Mouse (Mus musculus): ENCODE data around the gene Sos2.

DNA sequence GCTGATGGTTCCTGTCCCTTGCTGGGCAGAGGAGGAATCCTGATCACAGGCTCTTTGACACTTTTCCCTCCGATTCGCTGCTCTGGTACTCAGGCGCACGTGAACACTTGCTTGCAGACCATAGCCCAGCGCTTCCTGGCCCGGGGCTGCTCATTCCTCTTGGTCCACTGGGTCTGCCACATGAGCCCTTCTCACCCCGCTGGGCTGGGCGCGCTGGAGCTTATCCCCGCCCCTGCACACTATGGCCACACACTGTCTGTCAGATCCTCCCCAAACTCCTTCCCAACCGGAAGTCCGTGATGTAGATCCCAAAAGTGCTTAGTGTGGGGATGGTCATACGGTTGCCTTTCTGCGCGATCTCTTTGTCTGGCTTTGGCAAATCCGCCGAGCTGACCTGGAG, 11.8 kb upstream of the Sos2 start:
- TF ChIP-seq CTCF (IDR thresholded peaks at IDR 0.05; ENCODE audit: borderline replicate concordance, insufficient read depth, low read depth, low read length) (no peak), POLR2A (IDR thresholded peaks at IDR 0.05; ENCODE audit: borderline replicate concordance, insufficient read depth, low read length) (no peak)
